Mouse (Mus musculus) myocyte (in vitro differentiated cells): ENCODE measurements around the gene Camta1. TPM values are rescaled to one million over a fixed set of nuclear protein-coding genes. Genes with fewer than 3 reads are reported as not detected.

Source experiments
- H3K27me3 ChIP-seq: one replicate; pipeline ENCODE4 v1.6.1; 2011; ENCODE audit not compliant: control insufficient read depth, insufficient read depth, insufficient read length
- H3K36me3 ChIP-seq: one replicate; pipeline ENCODE4 v1.6.1; 2011; ENCODE audit not compliant: control insufficient read depth, insufficient read depth
- H3K4me2 ChIP-seq: one replicate; pipeline ENCODE4 v1.6.1; 2011; ENCODE audit warnings: low read depth, control low read depth
- H3K4me3 ChIP-seq: one replicate; pipeline ENCODE4 v1.5.1; 2011; ENCODE audit warnings: mild to moderate bottlenecking, control low read depth, moderate library complexity
- H3K79me2 ChIP-seq: one replicate; pipeline ENCODE4 v1.6.1; 2011; ENCODE audit not compliant: control insufficient read depth, insufficient read depth
- H3ac ChIP-seq: one replicate; pipeline ENCODE4 v1.6.1; 2011; ENCODE audit not compliant: control insufficient read depth, insufficient read length
- CEBPB ChIP-seq: IDR thresholded peaks from 2 replicates; pipeline ENCODE4 v1.6.1; 2011; ENCODE audit warnings: mild to moderate bottlenecking, moderate library complexity; ENCODE audit not compliant: poor library complexity, insufficient read depth, severe bottlenecking
- E2F4 ChIP-seq: IDR thresholded peaks from one replicate; pipeline ENCODE4 v1.6.1; 2011; ENCODE audit warnings: mild to moderate bottlenecking, control low read depth, moderate library complexity; ENCODE audit not compliant: insufficient read depth
- MAX ChIP-seq: IDR thresholded peaks from one replicate; pipeline ENCODE4 v1.6.1; 2011; ENCODE audit warnings: low read depth, mild to moderate bottlenecking, control low read depth
- MYOD1 ChIP-seq, 3 experiments: IDR thresholded peaks; one replicate each; pipeline ENCODE4 v1.6.1; 2011; ENCODE audit warnings: control low read depth in 2 of 3, low read depth in 2 of 3, mild to moderate bottlenecking in 2 of 3, moderate library complexity in 1 of 3; ENCODE audit not compliant: insufficient read length in 2 of 3, control insufficient read depth in 1 of 3
- MYOG ChIP-seq, 3 experiments: IDR thresholded peaks; one replicate each; pipeline ENCODE4 v1.6.1; 2011; ENCODE audit warnings: control low read depth in 2 of 3, low read depth in 2 of 3, mild to moderate bottlenecking in 2 of 3; ENCODE audit not compliant: insufficient read length in 2 of 3, control insufficient read depth in 1 of 3, insufficient read depth in 1 of 3
- POLR2A ChIP-seq: IDR thresholded peaks from one replicate; pipeline ENCODE4 v1.6.1; 2011; ENCODE audit warnings: low read depth, mild to moderate bottlenecking, control low read depth, moderate library complexity; ENCODE audit not compliant: insufficient read length
- POLR2AphosphoS2 ChIP-seq: IDR thresholded peaks from one replicate; pipeline ENCODE4 v1.6.1; 2011; ENCODE audit warnings: low read depth, control low read depth; ENCODE audit not compliant: insufficient read length
- REST ChIP-seq: IDR thresholded peaks from one replicate; pipeline ENCODE4 v1.6.1; 2011; ENCODE audit warnings: mild to moderate bottlenecking, control low read depth, moderate library complexity; ENCODE audit not compliant: insufficient read depth, insufficient read length
- SRF ChIP-seq: IDR thresholded peaks from one replicate; pipeline ENCODE4 v1.6.1; 2011; ENCODE audit warnings: low read depth; ENCODE audit not compliant: control insufficient read depth, insufficient read length
- TCF12 ChIP-seq: IDR thresholded peaks from one replicate; pipeline ENCODE4 v1.6.1; 2011; ENCODE audit warnings: mild to moderate bottlenecking, control low read depth; ENCODE audit not compliant: poor library complexity, insufficient read depth, severe bottlenecking
- TCF3 ChIP-seq: IDR thresholded peaks from one replicate; pipeline ENCODE4 v1.6.1; 2011; ENCODE audit warnings: low read depth, control low read depth; ENCODE audit not compliant: insufficient read length
- USF1 ChIP-seq: IDR thresholded peaks from one replicate; pipeline ENCODE4 v1.6.1; 2011; ENCODE audit warnings: low read depth, mild to moderate bottlenecking, control low read depth, moderate library complexity
- polyA plus RNA-seq: library from polyadenylated mRNA; unstranded; fragments of >200 nt; fragmentation: generic; extraction: Trizol; gene quantifications from one replicate; pipeline ENCODE4 v1.2.1, GENCODE M21; 2012; ENCODE audit warnings: missing spikeins

The Camta1 gene
- polyA plus RNA-seq, 1 experiment = 40.6 TPM

GRCm38 (mm10) chr4:151724897-151725296, 136.8 kb downstream of the Camta1 start:
- Histone ChIP-seq H3ac (no peak overlapping the region), H3K4me2 (no peak overlapping the region), H3K36me3 (no peaks in the 10 kb centered on the region), H3K27me3 (peaks cover 18% of the 10 kb centered on the region), H3K4me3 (no peak overlapping the region), H3K79me2 (no peaks in the 10 kb centered on the region)
- no peak for TF ChIP-seq POLR2AphosphoS2
- TF ChIP-seq MYOD1 (IDR thresholded peaks at IDR 0.05; ENCODE audit: control insufficient read depth in 1 of 3, insufficient read length in 2 of 3, low read depth in 2 of 3) = no peak
- no peak for TF ChIP-seq E2F4
- no peak for TF ChIP-seq SRF
- no peak for TF ChIP-seq MYOG (IDR thresholded peaks at IDR 0.05; ENCODE audit: control insufficient read depth in 1 of 3, insufficient read depth in 1 of 3, insufficient read length in 2 of 3, low read depth in 2 of 3)
- no peak for TF ChIP-seq POLR2A
- no peak for TF ChIP-seq CEBPB
- TF ChIP-seq REST = no peak
- TF ChIP-seq TCF12 = no peak
- no peak for TF ChIP-seq TCF3
- TF ChIP-seq USF1 = no peak
- TF ChIP-seq MAX = no peak

- Histone ChIP-seq H3K79me2 (no peaks in the 10 kb centered on the region), H3ac (no peak overlapping the region), H3K4me2 (no peak overlapping the region), H3K4me3 (no peak overlapping the region), H3K36me3 (no peaks in the 10 kb centered on the region), H3K27me3 (peaks cover 17% of the 10 kb centered on the region)
- TF ChIP-seq MYOD1 (IDR thresholded peaks at IDR 0.05; ENCODE audit: control insufficient read depth in 1 of 3, insufficient read length in 2 of 3, low read depth in 2 of 3) (no peak), SRF (no peak), REST (no peak), USF1 (no peak), TCF3 (no peak), CEBPB (no peak), POLR2AphosphoS2 (no peak), E2F4 (no peak), TCF12 (no peak), POLR2A (no peak)
Observed at GRCm38 (mm10) chr4:151720722-151721467, 140.8 kb downstream of the Camta1 start.

- no peak overlapping the region for H3ac ChIP-seq
- TF ChIP-seq MYOD1 (IDR thresholded peaks at IDR 0.05; ENCODE audit: control insufficient read depth in 1 of 3, insufficient read length in 2 of 3, low read depth in 2 of 3) (no peak), MAX (no peak), SRF (no peak), TCF3 (no peak), CEBPB (no peak), REST (no peak), POLR2A (no peak), TCF12 (no peak), MYOG (IDR thresholded peaks at IDR 0.05; ENCODE audit: control insufficient read depth in 1 of 3, insufficient read depth in 1 of 3, insufficient read length in 2 of 3, low read depth in 2 of 3) (no peak), E2F4 (no peak), POLR2AphosphoS2 (no peak), USF1 (no peak)
- no peak overlapping the region for H3K4me3 ChIP-seq
- H3K79me2 ChIP-seq = no peaks in the 10 kb centered on the region
- H3K27me3 ChIP-seq = peaks cover 17% of the 10 kb centered on the region
- no peaks in the 10 kb centered on the region for H3K36me3 ChIP-seq
- no peak overlapping the region for H3K4me2 ChIP-seq
Observed at GRCm38 (mm10) chr4:151718866-151719475, 142.7 kb downstream of the Camta1 start.

GRCm38 (mm10) chr4:151717864-151718263, 143.8 kb downstream of the Camta1 start:
- no peaks in the 10 kb centered on the region for H3K79me2 ChIP-seq
- no peak overlapping the region for H3K4me2 ChIP-seq
- H3K36me3 ChIP-seq = no peaks in the 10 kb centered on the region
- H3ac ChIP-seq = no peak overlapping the region
- H3K4me3 ChIP-seq = no peak overlapping the region
- TF ChIP-seq MAX = no peak
- TF ChIP-seq MYOG (IDR thresholded peaks at IDR 0.05; ENCODE audit: control insufficient read depth in 1 of 3, insufficient read depth in 1 of 3, insufficient read length in 2 of 3, low read depth in 2 of 3) = no peak
- TF ChIP-seq SRF = no peak
- TF ChIP-seq REST = no peak
- no peak for TF ChIP-seq TCF12
- no peak for TF ChIP-seq POLR2AphosphoS2
- no peak for TF ChIP-seq CEBPB
- no peak for TF ChIP-seq MYOD1 (IDR thresholded peaks at IDR 0.05; ENCODE audit: control insufficient read depth in 1 of 3, insufficient read length in 2 of 3, low read depth in 2 of 3)
- TF ChIP-seq USF1 = no peak
- TF ChIP-seq TCF3 = no peak
- no peak for TF ChIP-seq POLR2A
- no peak for TF ChIP-seq E2F4
- H3K27me3 ChIP-seq = peaks cover 17% of the 10 kb centered on the region

- Histone ChIP-seq H3K4me3 (no peak overlapping the region), H3K27me3 (peaks cover 16% of the 10 kb centered on the region), H3K36me3 (no peaks in the 10 kb centered on the region), H3K4me2 (no peak overlapping the region), H3K79me2 (no peaks in the 10 kb centered on the region), H3ac (no peak overlapping the region)
- TF ChIP-seq MAX (no peak), TCF3 (no peak), POLR2AphosphoS2 (no peak), MYOD1 (IDR thresholded peaks at IDR 0.05; ENCODE audit: control insufficient read depth in 1 of 3, insufficient read length in 2 of 3, low read depth in 2 of 3) (no peak), REST (no peak), TCF12 (no peak), POLR2A (no peak), E2F4 (no peak), USF1 (no peak), MYOG (IDR thresholded peaks at IDR 0.05; ENCODE audit: control insufficient read depth in 1 of 3, insufficient read depth in 1 of 3, insufficient read length in 2 of 3, low read depth in 2 of 3) (no peak), SRF (no peak), CEBPB (no peak)
Observed at GRCm38 (mm10) chr4:151713714-151714113, 148.0 kb downstream of the Camta1 start.
